Mouse (Mus musculus) intestine, embryonic 14.5 days (tissue): ENCODE measurements around the gene Syne2. TPM values are rescaled to one million over a fixed set of nuclear protein-coding genes. Genes with fewer than 3 reads are reported as not detected.

Experiments used
- ATAC-seq: fragments of 200-750 bp; cut with Nextera tagmentation; replicated peaks from 2 replicates; pipeline ENCODE4 v1.8.0; 2017; ENCODE audit warnings: low read depth, moderate number of reproducible peaks, moderate TSS enrichment, moderate library complexity; ENCODE audit not compliant: low FRiP score, low TSS enrichment
- DNase-seq: peaks from one replicate; pipeline ENCODE4 v3.0.0-alpha.2; 2018; ENCODE audit warnings: low spot score
- H3K27ac ChIP-seq: fragments of 300-500 bp; sonication (generic); 2 replicates; pipeline ENCODE4 v1.5.1; 2014; ENCODE audit warnings: low read depth, mild to moderate bottlenecking, control low read depth
- H3K27me3 ChIP-seq: fragments of 300-500 bp; sonication (generic); replicated peaks from 2 replicates; pipeline ENCODE4 v1.6.1; 2014; ENCODE audit warnings: low read length, control low read depth; ENCODE audit not compliant: control insufficient read depth, insufficient read depth
- H3K36me3 ChIP-seq: fragments of 300-500 bp; sonication (generic); 2 replicates; pipeline ENCODE4 v1.6.1; 2014; ENCODE audit warnings: low read length, control low read depth; ENCODE audit not compliant: control insufficient read depth, insufficient read depth
- H3K4me1 ChIP-seq: fragments of 300-500 bp; sonication (generic); replicated peaks from 2 replicates; pipeline ENCODE4 v1.6.1; 2014; ENCODE audit warnings: low read length, control low read depth, mixed read lengths; ENCODE audit not compliant: control insufficient read depth, insufficient read depth
- H3K4me2 ChIP-seq: fragments of 300-500 bp; sonication (generic); 2 replicates; pipeline ENCODE4 v1.6.1; 2014; ENCODE audit warnings: low read length
- H3K4me3 ChIP-seq: fragments of 300-500 bp; sonication (generic); 2 replicates; pipeline ENCODE4 v1.5.1; 2014; ENCODE audit warnings: low read depth, low read length, control low read depth, mixed read lengths
- H3K9ac ChIP-seq: fragments of 300-500 bp; sonication (generic); 2 replicates; pipeline ENCODE4 v1.6.1; 2014; ENCODE audit warnings: mild to moderate bottlenecking, low read length
- H3K9me3 ChIP-seq: fragments of 300-500 bp; sonication (generic); 2 replicates; pipeline ENCODE4 v1.6.1; 2016; ENCODE audit warnings: low read length, control low read depth; ENCODE audit not compliant: control insufficient read depth
- WGBS: fragments of 180-500 bp; shearing (Covaris S2); extraction: QIAGEN DNeasy Blood & Tissue Kit; methylation state at CpG from one replicate; pipeline ENCODE4 v1.1.7; 2014; 5-methylcytosine and 5-hydroxymethylcytosine counted together
- polyA plus RNA-seq: library from polyadenylated mRNA; unstranded; fragments of >200 nt; fragmentation: Nextera tagmentation; extraction: Ambion mirVana; gene quantifications from 2 replicates; pipeline ENCODE4 v1.2.1, GENCODE M21; 2014

Syne2 gene
- polyA plus RNA-seq, 1 experiment from 2014 or later: 41.5 TPM

DNA sequence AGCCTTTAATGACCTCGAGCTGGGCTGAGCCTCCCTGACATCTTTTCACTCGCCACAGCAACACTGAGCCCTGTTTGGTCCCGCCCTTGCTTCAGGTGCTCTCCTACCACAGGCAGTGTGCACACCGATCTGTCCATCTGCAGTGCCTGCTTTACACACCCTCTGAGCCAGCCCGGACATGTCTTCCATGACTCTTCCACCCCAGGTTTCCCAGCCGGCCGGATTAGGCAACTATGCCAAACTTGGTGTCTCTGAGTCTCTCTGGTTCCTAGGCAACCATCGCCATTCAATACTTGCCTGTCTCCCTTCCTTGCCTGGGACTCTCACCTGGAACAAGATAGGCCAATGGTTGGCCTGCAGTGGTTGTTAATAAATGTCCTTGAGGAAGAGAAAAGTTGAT is 224.4 kb downstream of the Syne2 start:
- H3K27me3 ChIP-seq: no peaks in the 10 kb centered on the region
- DNase-seq (no peak), ATAC-seq (no peak)
- H3K4me3 ChIP-seq: no peak overlapping the region
- peaks cover 60% of the 10 kb centered on the region for H3K36me3 ChIP-seq
- H3K4me2 ChIP-seq: no peak overlapping the region
- no peaks in the 10 kb centered on the region for H3K9me3 ChIP-seq
- H3K27ac ChIP-seq: no peak overlapping the region
- H3K9ac ChIP-seq: no peak overlapping the region
- H3K4me1 ChIP-seq: no peaks in the 10 kb centered on the region
- WGBS: 91% methylated on average over 8 of the region's 8 CpGs

DNA sequence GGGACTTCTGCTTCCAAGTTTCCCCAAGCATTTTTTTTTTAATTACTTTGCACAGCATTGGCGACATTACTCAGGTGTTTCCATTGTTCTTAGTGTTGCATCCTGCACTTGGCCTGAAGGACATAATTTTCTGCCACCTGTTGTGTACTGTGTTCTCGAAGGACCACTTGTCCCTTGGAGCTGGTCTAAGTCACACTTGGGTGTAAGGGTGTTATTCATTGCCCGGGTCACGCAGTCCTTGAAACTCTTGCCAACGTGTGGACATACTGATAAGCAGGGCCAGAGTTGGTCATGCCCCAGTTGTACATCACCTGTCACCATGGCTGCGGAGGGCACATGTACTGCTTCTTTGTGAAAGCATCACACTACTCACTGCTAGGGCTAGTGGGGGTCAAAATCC is 228.6 kb downstream of the Syne2 start:
- Histone ChIP-seq H3K4me3 (no peak overlapping the region), H3K4me1 (no peaks in the 10 kb centered on the region), H3K9me3 (no peaks in the 10 kb centered on the region), H3K9ac (no peak overlapping the region), H3K36me3 (peaks cover 44% of the 10 kb centered on the region), H3K27me3 (no peaks in the 10 kb centered on the region), H3K4me2 (no peak overlapping the region), H3K27ac (no peak overlapping the region)
- no peak for DNase-seq
- ATAC-seq: no peak
- 95% methylated on average over 6 of the region's 6 CpGs for WGBS

DNA sequence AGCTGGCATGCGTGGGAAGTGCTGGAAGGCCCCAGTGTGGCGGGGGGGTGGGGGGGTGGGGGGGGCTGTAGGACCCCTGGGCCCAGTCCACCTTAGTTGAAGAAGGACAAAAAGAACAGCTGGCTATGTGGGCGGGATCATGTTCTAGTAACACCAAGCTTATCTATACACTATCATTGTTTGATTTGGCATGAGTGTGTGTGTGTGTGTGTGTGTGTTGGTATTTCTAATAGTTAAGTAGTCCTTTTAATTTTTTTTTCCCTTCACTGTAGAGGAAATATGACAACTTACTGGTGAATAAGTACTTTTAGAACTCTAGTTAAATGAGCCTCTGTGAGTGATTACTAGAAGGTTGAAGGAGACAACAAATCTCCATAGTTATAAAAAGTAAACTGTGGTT is 230.0 kb downstream of the Syne2 start:
- H3K9me3 ChIP-seq: no peaks in the 10 kb centered on the region
- no peaks in the 10 kb centered on the region for H3K4me1 ChIP-seq
- peaks cover 34% of the 10 kb centered on the region for H3K36me3 ChIP-seq
- H3K27me3 ChIP-seq: no peaks in the 10 kb centered on the region
- no peak overlapping the region for H3K4me2 ChIP-seq
- ATAC-seq (no peak), DNase-seq (no peak)
- WGBS: 70% methylated on average over 3 of the region's 3 CpGs
- no peak overlapping the region for H3K4me3 ChIP-seq
- H3K9ac ChIP-seq: no peak overlapping the region
- H3K27ac ChIP-seq: no peak overlapping the region

DNA sequence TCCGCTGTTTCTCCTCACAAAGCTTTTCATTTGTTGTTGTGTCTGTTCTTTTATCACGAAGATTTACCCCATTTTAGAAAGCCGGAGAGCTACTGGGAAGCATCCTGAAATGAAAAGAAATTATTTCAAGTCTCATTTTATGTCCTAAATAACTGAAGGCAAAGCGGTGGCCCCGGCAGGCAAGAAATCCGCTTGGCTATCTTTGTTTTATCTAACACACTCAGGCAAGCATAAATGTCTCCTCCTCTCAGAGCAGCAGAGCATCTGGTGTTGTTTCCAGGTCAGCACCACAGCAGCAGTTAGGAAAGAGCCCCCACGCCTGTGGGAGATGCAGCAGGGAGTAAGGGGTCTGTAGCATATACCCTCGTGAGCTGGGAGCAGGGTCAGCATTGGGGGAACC is 230.7 kb downstream of the Syne2 start:
- Histone ChIP-seq H3K27me3 (no peaks in the 10 kb centered on the region), H3K9ac (no peak overlapping the region), H3K4me2 (no peak overlapping the region), H3K4me1 (no peaks in the 10 kb centered on the region), H3K27ac (no peak overlapping the region), H3K9me3 (no peaks in the 10 kb centered on the region), H3K4me3 (no peak overlapping the region), H3K36me3 (peaks cover 33% of the 10 kb centered on the region)
- ATAC-seq (no peak), DNase-seq (no peak)
- WGBS: 84% methylated on average over 8 of the region's 8 CpGs

DNA sequence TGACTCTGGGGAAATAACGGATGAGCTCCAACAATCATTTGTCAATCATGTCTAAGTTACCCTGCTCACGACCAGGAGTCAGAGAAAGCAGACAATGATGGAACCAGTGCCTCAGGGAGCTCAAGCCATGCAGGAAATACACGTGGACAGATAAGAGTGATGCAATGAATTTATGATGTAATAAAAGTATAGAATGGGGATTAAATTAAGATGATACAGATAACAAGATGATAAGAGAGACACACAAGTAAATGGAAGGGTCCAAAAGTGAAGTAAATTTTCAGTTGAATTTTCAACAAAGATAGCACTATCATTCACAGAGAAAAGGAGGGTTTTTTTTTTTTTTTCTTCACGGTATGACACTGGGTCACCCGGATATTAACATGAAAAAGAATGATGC is 231.4 kb downstream of the Syne2 start:
- ATAC-seq (no peak), DNase-seq (no peak)
- H3K27me3 ChIP-seq: no peaks in the 10 kb centered on the region
- 55% methylated on average over 5 of the region's 5 CpGs for WGBS
- H3K4me3 ChIP-seq: no peak overlapping the region
- H3K27ac ChIP-seq: no peak overlapping the region
- H3K4me2 ChIP-seq: no peak overlapping the region
- H3K9me3 ChIP-seq: no peaks in the 10 kb centered on the region
- H3K36me3 ChIP-seq: peaks cover 29% of the 10 kb centered on the region
- H3K9ac ChIP-seq: no peak overlapping the region
- no peaks in the 10 kb centered on the region for H3K4me1 ChIP-seq

DNA sequence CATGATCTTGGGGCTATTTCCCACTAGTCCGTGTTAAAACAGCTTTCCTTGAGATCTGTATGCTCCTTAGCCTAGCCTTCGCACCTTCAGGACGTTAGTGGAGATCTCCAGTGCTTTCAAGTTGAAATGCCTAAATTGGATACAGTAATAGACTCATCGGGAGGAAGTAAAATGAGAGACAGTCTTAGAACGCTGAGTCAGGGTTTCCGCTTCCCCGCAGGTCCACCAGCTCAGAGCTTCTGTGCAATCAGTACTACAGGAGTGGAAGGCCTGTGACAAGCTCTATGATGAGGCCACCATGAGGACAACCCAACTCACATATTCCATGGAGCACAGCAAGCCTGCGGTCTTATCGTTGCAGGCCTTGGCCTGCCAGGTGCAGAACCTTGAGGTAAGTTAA is 233.9 kb downstream of the Syne2 start:
- Histone ChIP-seq H3K27me3 (no peaks in the 10 kb centered on the region), H3K4me2 (no peak overlapping the region), H3K4me1 (no peaks in the 10 kb centered on the region), H3K9me3 (no peaks in the 10 kb centered on the region), H3K36me3 (peaks cover 38% of the 10 kb centered on the region), H3K27ac (no peak overlapping the region), H3K9ac (no peak overlapping the region), H3K4me3 (no peak overlapping the region)
- ATAC-seq (no peak), DNase-seq (no peak)
- 96% methylated on average over 9 of the region's 9 CpGs for WGBS

DNA sequence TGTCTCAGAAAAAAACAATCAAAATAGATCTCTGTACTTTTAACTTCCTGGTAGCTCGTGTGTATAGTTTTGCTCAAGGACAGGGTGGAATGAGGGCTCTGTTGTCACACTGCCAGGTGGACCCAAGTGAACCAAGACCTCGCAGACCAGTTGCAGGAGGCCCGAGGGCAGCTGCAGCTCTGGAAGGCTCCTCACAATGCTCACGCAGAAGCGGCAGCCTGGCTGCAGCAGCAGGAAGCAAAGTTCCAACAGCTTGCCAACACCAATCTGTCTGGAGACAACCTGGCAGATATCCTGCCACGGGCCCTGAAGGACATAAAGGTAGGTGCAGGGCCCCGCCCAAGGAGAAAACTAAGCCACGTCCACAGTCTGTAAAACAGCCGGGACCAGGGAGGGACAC is 236.7 kb downstream of the Syne2 start:
- WGBS: 85% methylated on average over 9 of the region's 9 CpGs
- H3K4me2 ChIP-seq: no peak overlapping the region

DNA sequence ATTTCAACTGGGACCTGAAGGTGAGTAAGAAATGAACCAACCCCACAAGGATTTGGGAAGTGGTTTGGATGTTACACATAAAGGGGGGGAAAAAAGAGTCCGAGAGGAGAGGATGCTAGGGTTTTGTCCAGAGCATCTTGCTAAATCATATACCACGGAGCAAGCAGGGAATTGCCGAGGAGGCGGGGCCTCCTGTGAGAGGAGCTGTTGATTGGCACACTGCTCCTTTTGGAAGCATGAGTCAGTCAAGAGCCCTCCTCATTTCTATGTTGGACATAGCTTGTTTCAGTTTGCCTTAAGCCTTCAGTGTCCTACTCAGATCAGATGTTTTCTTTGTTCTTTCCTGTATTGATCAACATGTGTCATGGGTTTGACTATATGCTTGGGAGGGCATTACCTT is 245.1 kb downstream of the Syne2 start:
- no peak for DNase-seq
- peaks cover 56% of the 10 kb centered on the region for H3K36me3 ChIP-seq
- no peaks in the 10 kb centered on the region for H3K9me3 ChIP-seq
- H3K9ac ChIP-seq: no peak overlapping the region
- no peak overlapping the region for H3K4me3 ChIP-seq
- H3K4me2 ChIP-seq: no peak overlapping the region
- no peak overlapping the region for H3K27ac ChIP-seq
- H3K4me1 ChIP-seq: no peaks in the 10 kb centered on the region
- 87% methylated on average over 4 of the region's 4 CpGs for WGBS
- no peak for ATAC-seq
- no peaks in the 10 kb centered on the region for H3K27me3 ChIP-seq

More for the DNA sequence above, 236.7 kb downstream of the Syne2 start:
- Histone ChIP-seq H3K9ac (no peak overlapping the region), H3K27me3 (no peaks in the 10 kb centered on the region), H3K4me1 (no peaks in the 10 kb centered on the region), H3K4me3 (no peak overlapping the region), H3K27ac (no peak overlapping the region), H3K9me3 (no peaks in the 10 kb centered on the region), H3K36me3 (peaks cover 43% of the 10 kb centered on the region)
- DNase-seq: no peak
- ATAC-seq: no peak

DNA sequence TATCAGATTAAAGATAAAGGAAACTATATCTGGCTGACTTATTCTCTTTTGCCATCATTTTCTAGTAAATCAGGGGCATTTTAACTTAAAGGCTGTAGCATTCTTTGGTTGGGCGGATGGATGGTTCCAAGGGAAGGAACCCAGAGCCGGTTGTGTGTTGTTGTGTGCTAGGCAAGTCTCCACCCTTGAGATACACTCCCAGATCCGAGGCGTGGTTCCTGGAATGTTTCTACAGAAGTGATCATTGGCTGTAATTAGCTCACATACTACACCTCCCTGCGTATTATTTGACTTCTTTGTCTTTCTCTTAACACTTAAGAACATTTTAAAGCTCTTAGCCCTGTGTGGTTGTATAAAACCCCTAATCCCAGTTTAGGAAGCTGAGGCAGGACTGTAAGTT is 252.5 kb downstream of the Syne2 start:
- no peak overlapping the region for H3K4me3 ChIP-seq
- 89% methylated on average over 5 of the region's 5 CpGs for WGBS
- no peaks in the 10 kb centered on the region for H3K4me1 ChIP-seq
- no peaks in the 10 kb centered on the region for H3K9me3 ChIP-seq
- H3K27ac ChIP-seq: no peak overlapping the region
- no peaks in the 10 kb centered on the region for H3K27me3 ChIP-seq
- no peak for ATAC-seq
- no peak for DNase-seq
- H3K9ac ChIP-seq: no peak overlapping the region
- no peak overlapping the region for H3K4me2 ChIP-seq
- peaks cover 23% of the 10 kb centered on the region; the same call in 1 of the 2 replicates for H3K36me3 ChIP-seq
